Mouse (Mus musculus) ES-E14 (cell line): ENCODE results near the gene Snrnp70.

ENCODE experiments used
- CHD2 ChIP-seq: IDR thresholded peaks from 2 replicates; pipeline ENCODE4 v1.6.1; 2014; ENCODE audit warnings: mild to moderate bottlenecking, low read depth, low read length, inconsistent platforms
- HCFC1 ChIP-seq: IDR thresholded peaks from 2 replicates; pipeline ENCODE4 v1.6.1; 2012; ENCODE audit warnings: low read length, inconsistent platforms, borderline replicate concordance; ENCODE audit not compliant: insufficient read depth
- MAFK ChIP-seq: IDR thresholded peaks from 2 replicates; pipeline ENCODE4 v1.6.1; 2014; ENCODE audit warnings: mild to moderate bottlenecking, low read depth, low read length, inconsistent platforms; ENCODE audit not compliant: insufficient read depth

DNA sequence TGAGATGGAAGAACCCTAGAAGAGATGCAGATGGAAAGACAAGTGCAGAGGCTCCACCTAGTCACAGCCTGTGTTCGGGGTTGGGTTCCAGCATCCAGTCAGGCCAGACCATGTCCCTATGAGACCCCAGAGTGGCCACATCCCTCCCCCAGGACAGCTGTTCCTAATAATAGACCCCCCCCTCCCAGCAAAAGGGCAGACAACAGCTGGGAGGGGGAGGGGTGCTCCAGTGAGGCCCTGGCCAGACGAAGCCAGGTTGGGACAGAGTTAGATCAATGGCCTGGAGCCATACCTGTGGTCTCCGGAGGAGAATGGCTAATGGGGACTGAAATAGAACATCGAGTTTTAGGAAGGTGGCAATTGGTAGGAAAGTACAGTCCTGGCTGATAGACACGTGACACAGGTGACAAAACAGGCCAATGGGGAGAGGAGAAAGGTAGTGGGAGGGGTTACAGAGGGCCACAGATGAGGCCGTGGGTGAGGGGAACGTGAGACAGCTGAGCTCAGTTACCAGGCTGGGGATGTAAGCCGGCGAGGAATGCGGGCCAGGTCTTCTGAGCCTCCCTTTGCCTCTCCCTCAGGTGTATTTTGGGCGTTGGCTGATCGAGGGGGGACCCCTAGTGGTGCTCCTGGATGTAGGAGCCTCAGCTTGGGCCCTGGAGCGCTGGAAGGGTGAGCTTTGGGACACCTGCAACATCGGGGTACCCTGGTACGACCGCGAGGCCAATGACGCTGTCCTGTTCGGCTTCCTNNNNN, 42.2 kb upstream of the Snrnp70 start, which contains the start of gene Ruvbl2:
- TF ChIP-seq MAFK, result no peak
- TF ChIP-seq CHD2, result no peak
- TF ChIP-seq HCFC1, result no peak
